Mouse (Mus musculus): ENCODE measurements at regions not wholly inside any gene's neighbourhood (a gene's known extent, or its start where the extent isn't known, plus 50 kb on each side); places are given as distances from the start of the nearest gene placed in this dataset.
A peak's percentile ranks its signal among the peaks of the same experiment; 100 is the strongest.

- DNase-seq (ENCODE audit: low read depth): no peak
Observed at GRCm38 (mm10) chr6:34246512-34246911, 69.6 kb upstream of the Slc35b4 start.

- peak; percentile 80 for DNase-seq (ENCODE audit: low read depth)
Observed at GRCm38 (mm10) chr6:34243001-34243400, 66.1 kb upstream of the Slc35b4 start.

DNA sequence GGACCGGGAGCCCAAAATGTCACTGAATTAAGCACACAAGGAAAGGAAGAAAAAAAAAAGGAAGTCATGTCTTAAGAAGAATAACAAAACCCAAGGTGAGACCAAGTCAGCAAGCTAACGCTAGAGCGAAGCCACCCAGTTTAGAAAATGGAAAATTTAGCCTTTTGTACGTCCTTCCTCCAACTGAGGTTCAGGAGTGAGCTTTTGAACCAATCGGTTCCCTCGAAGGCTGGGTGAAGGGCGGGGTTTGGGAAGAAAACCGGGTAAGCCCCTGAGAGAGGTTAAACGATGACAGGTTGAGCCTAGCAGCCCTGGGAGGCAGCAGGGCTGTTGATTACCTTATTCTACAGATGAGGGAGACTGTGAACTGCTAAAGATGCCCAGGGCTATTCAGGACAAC is 65.6 kb upstream of the Slc35b4 start:
- no peak for DNase-seq (ENCODE audit: low read depth)

GRCm38 (mm10) chr6:34235132-34235531 is 58.2 kb upstream of the Slc35b4 start:
- no peak for DNase-seq (ENCODE audit: low read depth)

DNA sequence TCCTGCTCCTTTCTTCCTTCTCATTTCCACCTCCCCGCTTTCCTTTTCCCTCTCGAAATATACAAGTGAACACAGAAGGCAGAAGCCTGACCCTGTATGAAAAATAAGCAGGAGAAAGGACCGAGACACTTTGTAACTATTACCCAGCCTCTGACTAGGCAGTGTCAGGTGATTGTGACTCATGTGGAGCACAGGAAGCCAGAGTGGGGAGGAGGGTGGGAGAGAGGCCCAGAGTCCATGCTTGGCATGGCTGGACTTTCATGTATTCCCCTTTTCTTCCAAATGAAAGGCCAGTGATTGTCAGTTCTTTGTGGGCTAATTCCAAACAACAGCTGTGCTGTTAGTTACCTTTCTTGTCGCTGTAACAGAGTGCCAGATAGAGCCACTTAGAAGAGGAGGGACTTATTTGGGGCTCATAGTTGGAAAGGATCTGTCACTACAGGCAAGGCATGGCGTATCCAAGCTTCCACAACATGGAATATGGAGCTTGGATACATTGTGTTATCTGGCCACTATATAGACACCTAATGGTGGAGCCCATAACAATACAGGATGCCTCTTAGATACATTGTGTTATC is 57.6 kb upstream of the Slc35b4 start:
- DNase-seq (ENCODE audit: low read depth): no peak

GRCm38 (mm10) chr6:34230768-34231381 is 54.0 kb upstream of the Slc35b4 start:
- DNase-seq (ENCODE audit: low read depth): peak; percentile 85

GRCm38 (mm10) chr6:34227131-34227530 is 50.2 kb upstream of the Slc35b4 start:
- DNase-seq (ENCODE audit: low read depth): no peak

Data from NIH3T3 (cell line).